Mouse (Mus musculus) lung, embryonic 14.5 days (tissue): ENCODE measurements around the gene Kcnip4. TPM values are rescaled to one million over a fixed set of nuclear protein-coding genes. Genes with fewer than 3 reads are reported as not detected.
A peak's percentile ranks its signal among the peaks of the same experiment; 100 is the strongest.

Experiments
- ATAC-seq: fragments of 200-750 bp; cut with Nextera tagmentation; 2 replicates; pipeline ENCODE4 v1.8.0; 2017; ENCODE audit warnings: mild to moderate bottlenecking, moderate TSS enrichment, moderate library complexity; ENCODE audit not compliant: insufficient read depth
- DNase-seq: peaks from one replicate; pipeline ENCODE4 v3.0.0-alpha.2; 2015
- H3K27ac ChIP-seq: fragments of 300-500 bp; sonication (generic); 2 replicates; pipeline ENCODE4 v1.5.1; 2014; ENCODE audit warnings: low read depth, mild to moderate bottlenecking, moderate library complexity
- H3K27me3 ChIP-seq: fragments of 300-500 bp; sonication (generic); 2 replicates; pipeline ENCODE4 v1.6.1; 2014; ENCODE audit warnings: low read length, control low read depth; ENCODE audit not compliant: insufficient read depth
- H3K36me3 ChIP-seq: fragments of 300-500 bp; sonication (generic); 2 replicates; pipeline ENCODE4 v1.6.1; 2014; ENCODE audit warnings: control low read depth; ENCODE audit not compliant: insufficient read depth
- H3K4me1 ChIP-seq: fragments of 300-500 bp; sonication (generic); 2 replicates; pipeline ENCODE4 v1.6.1; 2014; ENCODE audit warnings: antibody characterized with exemption, control low read depth; ENCODE audit not compliant: insufficient read depth
- H3K4me2 ChIP-seq: fragments of 300-500 bp; sonication (generic); 2 replicates; pipeline ENCODE4 v1.6.1; 2014; ENCODE audit warnings: mild to moderate bottlenecking
- H3K4me3 ChIP-seq: fragments of 300-500 bp; sonication (generic); 2 replicates; pipeline ENCODE4 v1.5.1; 2014; ENCODE audit warnings: low read depth, low read length
- H3K9ac ChIP-seq: fragments of 300-500 bp; sonication (generic); 2 replicates; pipeline ENCODE4 v1.6.1; 2014
- H3K9me3 ChIP-seq: fragments of 300-500 bp; sonication (generic); 2 replicates; pipeline ENCODE4 v1.6.1; 2016; ENCODE audit warnings: low read depth, low read length, control low read depth
- CTCF ChIP-seq: IDR thresholded peaks from 2 replicates; pipeline ENCODE4 v1.5.1; 2016; ENCODE audit warnings: antibody characterized with exemption, low read depth
- WGBS: fragments of 180-500 bp; shearing (Covaris S2); extraction: QIAGEN DNeasy Blood & Tissue Kit; methylation state at CpG from one replicate; pipeline ENCODE4 v1.1.7; 2014; 5-methylcytosine and 5-hydroxymethylcytosine counted together
- polyA plus RNA-seq: library from polyadenylated mRNA; unstranded; fragments of >200 nt; fragmentation: Nextera tagmentation; extraction: Ambion mirVana; gene quantifications from 2 replicates; pipeline ENCODE4 v1.2.1, GENCODE M21; 2014

Kcnip4 gene
- 0.68 and 1.1 TPM in 2 replicates for polyA plus RNA-seq

DNA sequence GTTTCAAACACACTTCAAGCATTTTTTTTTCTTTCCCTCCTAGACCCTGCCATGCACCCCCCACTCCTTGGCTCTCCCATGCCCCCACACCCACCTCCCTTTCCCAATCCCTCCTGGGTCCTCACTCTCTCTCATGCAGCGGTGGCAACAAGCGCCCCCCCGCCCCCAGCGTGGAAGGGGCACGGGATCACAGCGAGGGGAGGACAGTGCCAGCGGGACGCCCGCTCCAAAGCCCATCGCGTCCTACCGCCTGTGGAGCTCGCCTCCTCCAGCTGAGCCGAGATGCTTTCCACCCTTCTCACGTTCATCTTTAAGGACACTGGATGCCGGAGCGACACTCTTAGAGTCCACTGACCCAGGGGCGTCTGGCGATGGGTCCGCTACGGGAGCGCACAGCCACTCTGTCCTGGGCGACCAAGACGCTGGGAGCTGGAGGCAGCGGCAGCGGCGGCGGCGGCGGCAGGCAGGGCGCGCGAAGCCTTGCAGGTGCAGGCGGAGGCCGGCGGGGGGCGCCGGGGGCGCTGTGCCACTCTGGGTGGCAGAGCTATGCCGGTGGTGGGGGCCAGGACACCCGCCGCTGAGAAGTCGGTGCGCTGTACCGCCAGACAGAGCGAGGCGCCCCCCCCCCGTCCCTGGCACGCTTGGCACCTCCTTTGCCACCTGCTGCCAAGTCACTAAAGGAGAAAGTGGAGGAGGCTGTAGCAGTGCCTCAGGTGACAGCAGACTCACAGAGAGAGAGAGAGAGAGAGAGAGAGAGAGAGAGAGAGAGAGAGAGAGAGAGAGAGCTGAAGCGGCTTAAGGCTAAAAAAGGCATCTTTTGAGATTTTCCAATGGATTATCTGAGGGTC lies at the start of gene Kcnip4:
Gene Kcnip4, minus strand, starts transcription at position 514 of the 848 bp plus-strand sequence.
- H3K4me3 ChIP-seq, result peak within 1 kb of the TSS; percentile 40
- WGBS, result 2% methylated on average over 33 of the region's 50 CpGs
- peak; percentile 42 for DNase-seq
- H3K36me3 ChIP-seq, result no peaks in the 10 kb centered on the region
- H3K4me1 ChIP-seq, result peaks cover 4% of the 10 kb centered on the region; the same call in 1 of the 2 replicates
- no peak within 1 kb of the TSS for H3K27ac ChIP-seq
- peaks cover 40% of the 10 kb centered on the region for H3K27me3 ChIP-seq
- ATAC-seq, result peak; percentile 64
- no peaks in the 10 kb centered on the region for H3K9me3 ChIP-seq
- H3K4me2 ChIP-seq, result peak within 1 kb of the TSS; percentile 82
- H3K9ac ChIP-seq, result peak within 1 kb of the TSS; percentile 9; the same call in 1 of the 2 replicates
- no peak; the same call in 1 of the 2 replicates for TF ChIP-seq CTCF

DNA sequence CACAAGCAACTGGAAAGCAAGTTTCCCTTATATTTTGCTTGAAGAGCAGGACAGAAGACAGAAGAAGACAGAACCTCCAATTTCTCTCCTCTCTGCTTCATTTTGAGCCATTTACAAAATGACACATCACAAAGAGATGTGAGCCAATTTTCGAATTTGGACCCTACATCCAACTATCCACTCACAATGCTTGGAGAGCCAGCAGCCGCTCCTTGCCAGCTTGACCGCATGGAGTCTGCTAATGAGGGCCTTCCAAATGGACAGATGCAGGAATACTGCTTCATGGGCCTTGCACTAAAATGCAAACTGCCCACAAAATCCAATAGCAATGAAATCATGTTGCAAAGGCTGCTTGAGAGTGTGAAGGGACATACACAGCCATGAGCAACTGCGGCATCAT lies 47.2 kb upstream of the Kcnip4 start:
- no peaks in the 10 kb centered on the region for H3K4me1 ChIP-seq
- H3K9me3 ChIP-seq, result no peaks in the 10 kb centered on the region
- ATAC-seq (no peak), DNase-seq (no peak)
- H3K9ac ChIP-seq, result no peak overlapping the region
- no peaks in the 10 kb centered on the region for H3K27me3 ChIP-seq
- no peak overlapping the region for H3K4me2 ChIP-seq
- no peak overlapping the region for H3K4me3 ChIP-seq
- TF ChIP-seq CTCF, result no peak
- 79% methylated on average over 4 of the region's 4 CpGs for WGBS
- no peak overlapping the region for H3K27ac ChIP-seq
- no peaks in the 10 kb centered on the region for H3K36me3 ChIP-seq

DNA sequence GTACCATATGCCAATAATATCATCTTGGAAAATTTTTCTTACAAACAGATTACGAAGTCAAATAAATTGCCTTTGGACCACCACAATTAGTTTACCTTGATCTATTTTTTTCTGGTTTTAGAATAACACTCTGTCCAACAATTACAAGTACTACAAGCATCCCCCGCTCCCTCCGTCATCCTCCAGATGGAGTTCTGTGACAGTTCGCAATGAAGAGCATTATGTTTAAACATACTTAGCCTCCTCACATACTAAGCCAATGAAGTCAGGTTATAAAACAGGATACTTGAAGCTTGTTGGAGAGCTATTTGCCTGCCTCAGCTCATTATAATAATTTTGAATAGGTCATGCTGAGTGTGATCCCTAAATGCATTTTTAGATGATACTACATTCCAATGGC lies 39.0 kb upstream of the Kcnip4 start:
- no peaks in the 10 kb centered on the region for H3K4me1 ChIP-seq
- H3K36me3 ChIP-seq, result no peaks in the 10 kb centered on the region
- H3K9me3 ChIP-seq, result no peaks in the 10 kb centered on the region
- no peak for TF ChIP-seq CTCF
- 86% methylated on average over 4 of the region's 4 CpGs for WGBS
- DNase-seq, result no peak
- H3K4me2 ChIP-seq, result no peak overlapping the region
- H3K27me3 ChIP-seq, result no peaks in the 10 kb centered on the region
- no peak overlapping the region for H3K9ac ChIP-seq
- H3K4me3 ChIP-seq, result no peak overlapping the region
- no peak overlapping the region for H3K27ac ChIP-seq
- no peak for ATAC-seq

DNA sequence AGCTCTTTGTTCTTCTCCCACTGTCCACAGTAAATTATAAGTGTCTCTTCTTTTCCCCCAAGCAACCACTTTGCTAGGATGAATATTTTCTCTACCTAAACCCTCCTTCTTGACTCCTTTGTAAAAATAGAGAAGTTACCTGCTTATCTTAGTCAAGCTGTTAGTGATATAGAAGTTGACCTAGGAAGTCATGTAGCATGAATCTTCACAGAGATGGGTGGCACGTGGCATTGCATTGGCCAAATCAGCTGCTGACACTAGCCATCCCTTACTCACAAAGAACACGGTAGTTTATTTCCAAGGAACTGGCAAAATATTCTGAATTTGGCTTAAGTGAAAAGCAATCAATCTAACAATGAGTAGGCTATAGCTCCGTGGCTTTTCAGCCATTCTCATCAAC lies 32.7 kb upstream of the Kcnip4 start:
- 65% methylated on average over 3 of the region's 3 CpGs for WGBS
- no peak overlapping the region for H3K4me3 ChIP-seq
- ATAC-seq, result no peak
- no peak for DNase-seq
- H3K9me3 ChIP-seq, result no peaks in the 10 kb centered on the region
- no peak overlapping the region for H3K4me2 ChIP-seq
- no peaks in the 10 kb centered on the region for H3K36me3 ChIP-seq
- H3K27ac ChIP-seq, result no peak overlapping the region
- H3K27me3 ChIP-seq, result no peaks in the 10 kb centered on the region
- TF ChIP-seq CTCF, result no peak
- no peak overlapping the region for H3K9ac ChIP-seq
- no peaks in the 10 kb centered on the region for H3K4me1 ChIP-seq

DNA sequence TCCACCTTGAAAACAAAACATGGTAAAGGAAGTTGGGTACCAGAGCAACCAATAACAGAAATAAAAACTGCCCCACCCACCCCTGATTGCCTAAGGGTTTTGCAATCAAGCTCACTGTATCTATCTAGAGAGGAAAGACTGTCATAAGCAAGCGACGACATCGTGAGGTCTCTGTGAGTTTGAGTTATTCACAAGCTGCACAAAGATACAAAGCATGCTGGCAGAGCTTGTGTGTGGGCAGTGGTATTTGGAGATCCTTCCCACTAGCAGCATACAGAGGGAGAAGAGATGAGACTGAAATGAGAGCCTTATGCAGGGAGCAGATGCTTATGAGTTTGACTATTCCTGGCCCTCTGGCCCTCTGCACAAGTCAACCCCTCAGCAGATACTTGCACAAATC lies 23.2 kb upstream of the Kcnip4 start:
- H3K4me2 ChIP-seq, result no peak overlapping the region
- H3K9ac ChIP-seq, result no peak overlapping the region
- H3K27me3 ChIP-seq, result no peaks in the 10 kb centered on the region
- no peaks in the 10 kb centered on the region for H3K9me3 ChIP-seq
- no peak overlapping the region for H3K27ac ChIP-seq
- H3K36me3 ChIP-seq, result no peaks in the 10 kb centered on the region
- ATAC-seq (no peak), DNase-seq (no peak)
- no peaks in the 10 kb centered on the region for H3K4me1 ChIP-seq
- TF ChIP-seq CTCF, result no peak
- H3K4me3 ChIP-seq, result no peak overlapping the region
- 75% methylated on average over 3 of the region's 3 CpGs for WGBS

DNA sequence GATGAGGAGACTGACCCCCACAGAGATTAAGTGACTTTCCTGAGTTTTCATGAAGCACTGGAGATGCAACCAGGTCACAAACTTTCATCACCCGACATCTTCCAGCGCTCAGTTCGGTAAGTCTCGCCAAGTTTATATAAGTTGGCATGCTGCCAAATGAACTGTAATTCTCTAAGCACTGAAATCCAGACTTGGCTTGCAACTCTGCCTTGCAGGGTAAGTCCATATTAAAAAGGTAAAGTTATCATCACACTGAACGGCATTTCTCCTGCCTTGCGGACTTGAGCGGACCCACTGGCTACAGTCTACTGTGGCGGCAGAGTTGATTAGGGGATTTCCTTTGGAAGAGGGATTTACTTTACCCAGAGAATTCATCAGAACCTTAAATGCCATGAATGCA lies 4.7 kb upstream of the Kcnip4 start:
- Histone ChIP-seq H3K36me3 (no peaks in the 10 kb centered on the region), H3K27ac (no peak overlapping the region), H3K4me2 (no peak overlapping the region), H3K9ac (no peak overlapping the region), H3K27me3 (peaks cover 20% of the 10 kb centered on the region; the same call in 1 of the 2 replicates), H3K9me3 (no peaks in the 10 kb centered on the region), H3K4me3 (no peak overlapping the region), H3K4me1 (peaks cover 3% of the 10 kb centered on the region; the same call in 1 of the 2 replicates)
- 36% methylated on average over 8 of the region's 8 CpGs for WGBS
- DNase-seq (peak; percentile 91), ATAC-seq (peak; percentile 77)
- no peak for TF ChIP-seq CTCF

DNA sequence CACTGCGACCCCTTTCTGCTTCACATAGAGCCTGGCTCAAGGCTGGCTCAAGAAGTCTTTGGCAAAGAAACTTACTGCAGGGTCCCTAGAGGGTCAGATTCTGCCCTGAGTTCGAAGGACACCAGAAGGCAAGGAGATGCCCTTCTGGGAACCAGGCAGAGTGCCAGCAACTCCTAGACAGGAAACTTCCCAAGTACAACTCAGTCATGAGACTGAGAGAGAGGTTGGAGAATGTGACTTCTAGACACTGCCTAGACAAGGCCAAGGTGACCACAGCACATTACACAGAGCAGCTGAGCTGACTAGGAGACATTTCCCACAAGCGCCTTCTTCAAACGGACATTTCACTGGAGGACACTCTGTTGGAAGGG lies 520 bp upstream of the Kcnip4 start:
- TF ChIP-seq CTCF, result no peak
- DNase-seq, result peak; percentile 18
- H3K27me3 ChIP-seq, result peaks cover 40% of the 10 kb centered on the region
- H3K9ac ChIP-seq, result no peak overlapping the region
- WGBS, result 55% methylated on average over 4 of the region's 4 CpGs
- H3K9me3 ChIP-seq, result no peaks in the 10 kb centered on the region
- ATAC-seq, result 0 out of 2 replicates have a peak, but pooled peaks have one; percentile 20
- H3K36me3 ChIP-seq, result no peaks in the 10 kb centered on the region
- H3K27ac ChIP-seq, result no peak overlapping the region
- H3K4me3 ChIP-seq, result no peak overlapping the region
- H3K4me1 ChIP-seq, result peaks cover 4% of the 10 kb centered on the region; the same call in 1 of the 2 replicates
- no peak overlapping the region; the same call in 1 of the 2 replicates for H3K4me2 ChIP-seq
